Mouse (Mus musculus) heart, postnatal 0 days (tissue): ENCODE data around the gene Acp5. TPM values are rescaled to one million over a fixed set of nuclear protein-coding genes. Genes with fewer than 3 reads are reported as not detected.

Experiments used
- ATAC-seq: fragments of 200-750 bp; cut with Nextera tagmentation; 2 replicates; pipeline ENCODE4 v1.8.0; 2017; ENCODE audit warnings: low read depth, moderate number of reproducible peaks, moderate library complexity; ENCODE audit not compliant: insufficient read depth
- DNase-seq: peaks from one replicate; pipeline ENCODE4 v3.0.0-alpha.2; 2016; ENCODE audit warnings: low spot score
- H3K27ac ChIP-seq: fragments of 300-500 bp; sonication (generic); 2 replicates; pipeline ENCODE4 v1.5.1; 2014; ENCODE audit warnings: low read depth, mild to moderate bottlenecking
- H3K27me3 ChIP-seq: fragments of 300-500 bp; sonication (generic); 2 replicates; pipeline ENCODE4 v1.6.1; 2014; ENCODE audit warnings: low read length, mixed read lengths; ENCODE audit not compliant: control insufficient read depth, insufficient read depth
- H3K36me3 ChIP-seq: fragments of 300-500 bp; sonication (generic); replicated peaks from 2 replicates; pipeline ENCODE4 v1.6.1; 2014; ENCODE audit warnings: low read length, mixed read lengths; ENCODE audit not compliant: control insufficient read depth, insufficient read depth
- H3K4me1 ChIP-seq: fragments of 300-500 bp; sonication (generic); 2 replicates; pipeline ENCODE4 v1.6.1; 2014; ENCODE audit warnings: antibody characterized with exemption; ENCODE audit not compliant: control insufficient read depth, insufficient read depth
- H3K4me2 ChIP-seq: fragments of 300-500 bp; sonication (generic); 2 replicates; pipeline ENCODE4 v1.6.1; 2014; ENCODE audit warnings: low read depth, mild to moderate bottlenecking, low read length, moderate library complexity
- H3K4me3 ChIP-seq: fragments of 300-500 bp; sonication (generic); 2 replicates; pipeline ENCODE4 v1.5.1; 2014; ENCODE audit warnings: low read depth, low read length
- H3K9ac ChIP-seq: fragments of 300-500 bp; sonication (generic); replicated peaks from 2 replicates; pipeline ENCODE4 v1.6.1; 2014; ENCODE audit warnings: low read depth, low read length, mixed read lengths
- H3K9me3 ChIP-seq: fragments of 300-500 bp; sonication (generic); replicated peaks from 2 replicates; pipeline ENCODE4 v1.6.1; 2016; ENCODE audit warnings: low read length; ENCODE audit not compliant: control insufficient read depth
- CTCF ChIP-seq: IDR thresholded peaks from 2 replicates; pipeline ENCODE4 v1.5.1; 2016; ENCODE audit warnings: antibody characterized with exemption, control low read depth, low read depth
- EP300 ChIP-seq: IDR thresholded peaks from 2 replicates; pipeline ENCODE4 v1.6.1; 2016; ENCODE audit warnings: antibody characterized with exemption, low read depth
- WGBS: fragments of 180-500 bp; shearing (Covaris S2); extraction: QIAGEN DNeasy Blood & Tissue Kit; methylation state at CpG from one replicate; pipeline ENCODE4 v1.1.7; 2014; 5-methylcytosine and 5-hydroxymethylcytosine counted together
- polyA plus RNA-seq: library from polyadenylated mRNA; unstranded; fragments of >200 nt; fragmentation: Nextera tagmentation; extraction: Ambion mirVana; gene quantifications from 2 replicates; pipeline ENCODE4 v1.2.1, GENCODE M21; 2015
- total RNA-seq: library from RNA; depleted of rRNA; stranded (reverse); fragments of >200 nt; gene quantifications from 2 replicates; pipeline ENCODE4 v1.2.3, GENCODE M21; 2014; ENCODE audit warnings: low replicate concordance

Acp5 gene
- total and polyA plus RNA-seq, 2 experiments from 2014 or later = 2.0 to 4.4 TPM

GRCm38 (mm10) chr9:22149426-22150248, 14.1 kb upstream of the Acp5 start:
- WGBS = 64% methylated on average over 20 of the region's 20 CpGs
- Histone ChIP-seq H3K27ac (no peak overlapping the region), H3K9ac (no peak overlapping the region), H3K27me3 (no peaks in the 10 kb centered on the region), H3K4me1 (no peaks in the 10 kb centered on the region), H3K4me3 (no peak overlapping the region), H3K36me3 (no peaks in the 10 kb centered on the region), H3K9me3 (no peaks in the 10 kb centered on the region; the same call in none of the 2 replicates), H3K4me2 (no peak overlapping the region)
- TF ChIP-seq CTCF = no peak
- no peak for TF ChIP-seq EP300
- no peak for ATAC-seq
- DNase-seq = no peak

DNA sequence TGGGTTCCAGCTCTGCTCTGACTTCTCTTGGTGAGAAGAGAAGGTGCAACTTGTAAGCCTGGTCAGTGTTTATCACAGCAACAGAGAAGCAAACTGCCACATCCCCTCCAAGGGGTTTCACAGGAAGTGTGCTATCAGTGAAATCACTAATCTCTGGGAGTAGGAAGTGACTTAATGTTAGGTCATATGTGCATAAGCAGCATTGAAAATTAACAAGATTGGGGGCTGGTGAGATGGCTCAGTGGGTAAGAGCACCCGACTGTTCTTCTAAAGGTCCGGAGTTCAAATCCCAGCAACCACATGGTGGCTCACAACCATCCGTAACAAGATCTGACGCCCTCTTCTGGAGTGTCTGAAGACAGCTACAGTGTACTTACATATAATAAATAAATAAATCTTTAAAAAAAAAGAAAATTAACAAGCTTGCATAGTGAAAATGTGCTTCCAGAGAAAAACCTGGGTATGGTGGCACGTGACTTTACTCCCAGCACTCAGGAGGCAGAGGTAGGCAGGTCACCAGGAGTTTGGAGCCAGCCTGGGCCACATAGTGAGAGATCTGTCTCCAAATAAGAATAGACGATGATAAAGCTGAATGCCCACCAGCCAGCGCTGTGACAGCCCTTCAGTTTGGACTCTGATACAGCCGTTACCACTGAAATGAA, 8.9 kb upstream of the Acp5 start:
- ATAC-seq (no peak), DNase-seq (no peak)
- Histone ChIP-seq H3K9me3 (no peaks in the 10 kb centered on the region; the same call in none of the 2 replicates), H3K9ac (no peak overlapping the region), H3K27me3 (no peaks in the 10 kb centered on the region), H3K4me1 (no peaks in the 10 kb centered on the region), H3K27ac (no peak overlapping the region), H3K4me2 (no peak overlapping the region), H3K4me3 (no peak overlapping the region), H3K36me3 (no peaks in the 10 kb centered on the region)
- TF ChIP-seq EP300 (no peak), CTCF (no peak)
- WGBS = 73% methylated on average over 7 of the region's 8 CpGs

DNA sequence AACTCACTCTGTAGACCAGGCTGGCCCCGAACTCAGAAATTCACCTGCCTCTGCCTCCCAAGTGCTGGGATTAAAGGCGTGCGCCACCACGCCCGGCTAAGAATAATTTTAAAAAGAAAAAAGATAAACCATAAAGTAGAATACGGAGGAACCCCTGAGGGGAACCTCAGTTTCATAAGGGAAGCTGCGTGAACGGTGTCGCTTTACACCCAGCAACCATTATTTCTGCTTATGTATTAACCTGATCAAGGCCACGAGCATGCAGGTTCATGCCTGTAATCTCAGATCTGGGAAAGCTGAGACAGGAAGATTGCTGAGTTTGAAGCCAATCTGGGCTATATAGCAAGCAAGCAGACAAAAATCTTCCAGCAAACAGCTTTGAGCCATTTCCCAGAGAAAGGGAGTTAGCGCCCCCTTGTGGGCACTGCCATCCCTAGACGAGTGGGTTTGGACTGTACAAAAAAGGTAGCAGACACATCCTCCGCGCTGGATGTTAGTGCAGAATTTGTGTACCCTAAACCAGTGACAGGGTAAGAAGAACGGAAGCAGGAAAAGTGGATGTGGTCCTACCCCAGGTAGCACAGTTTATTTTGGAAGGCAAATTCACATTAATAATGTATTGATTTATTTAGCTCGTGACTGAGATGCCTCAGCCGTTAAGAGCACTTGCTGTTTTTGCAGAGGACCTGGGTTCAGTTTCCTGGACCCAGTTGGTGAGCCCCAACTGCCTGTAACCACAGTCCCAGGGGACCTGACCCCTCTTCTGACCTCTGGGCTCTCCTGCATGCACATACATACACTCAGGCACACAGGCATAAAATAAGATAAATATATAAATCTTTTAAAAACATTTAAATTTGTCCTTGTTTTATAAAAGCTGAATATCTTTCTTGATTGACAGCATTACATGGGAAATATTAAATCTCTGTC, 7.9 kb upstream of the Acp5 start:
- ATAC-seq = peak; percentile 66
- H3K9me3 ChIP-seq = no peaks in the 10 kb centered on the region; the same call in 1 of the 2 replicates
- no peak overlapping the region for H3K4me3 ChIP-seq
- no peaks in the 10 kb centered on the region for H3K36me3 ChIP-seq
- no peak overlapping the region for H3K4me2 ChIP-seq
- no peaks in the 10 kb centered on the region for H3K4me1 ChIP-seq
- H3K27ac ChIP-seq = no peak overlapping the region
- H3K9ac ChIP-seq = no peak overlapping the region
- WGBS = 44% methylated on average over 17 of the region's 17 CpGs
- H3K27me3 ChIP-seq = no peaks in the 10 kb centered on the region
- TF ChIP-seq EP300 (no peak), CTCF (peak; percentile 95)
- peak; percentile 50 for DNase-seq

- TF ChIP-seq CTCF = no peak
- no peak for TF ChIP-seq EP300
- Histone ChIP-seq H3K27me3 (no peaks in the 10 kb centered on the region), H3K27ac (no peak overlapping the region), H3K4me3 (no peak overlapping the region), H3K4me2 (no peak overlapping the region), H3K4me1 (no peaks in the 10 kb centered on the region), H3K9ac (no peak overlapping the region), H3K9me3 (no peaks in the 10 kb centered on the region), H3K36me3 (no peaks in the 10 kb centered on the region)
- no peak for DNase-seq
- no peak for ATAC-seq
- 78% methylated on average over 5 of the region's 5 CpGs for WGBS
Observed at GRCm38 (mm10) chr9:22139746-22140145, 4.2 kb upstream of the Acp5 start.

DNA sequence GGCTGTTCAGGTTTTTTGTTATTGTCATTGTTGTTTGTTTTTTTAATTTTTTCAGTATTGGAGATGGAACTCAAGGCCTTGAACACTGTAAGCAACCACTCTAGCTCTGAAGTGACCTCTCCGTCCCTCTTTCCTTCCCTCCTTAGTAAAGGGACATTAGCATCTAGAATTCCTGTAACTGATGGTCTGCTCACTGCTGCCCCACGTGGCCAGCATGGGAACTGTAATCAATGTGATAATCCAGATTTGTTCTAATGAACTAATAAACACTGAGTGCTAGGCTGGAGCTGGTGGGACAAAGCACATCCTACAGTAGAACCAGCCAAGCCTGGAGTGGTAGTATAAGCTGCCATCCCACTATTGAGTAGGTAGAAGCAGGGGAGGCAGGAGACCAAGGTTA, 3.0 kb upstream of the Acp5 start:
- TF ChIP-seq EP300 = no peak
- TF ChIP-seq CTCF = peak; percentile 85
- Histone ChIP-seq H3K27me3 (no peaks in the 10 kb centered on the region), H3K4me3 (no peak overlapping the region), H3K4me1 (no peaks in the 10 kb centered on the region), H3K9ac (no peak overlapping the region), H3K9me3 (no peaks in the 10 kb centered on the region), H3K4me2 (no peak overlapping the region), H3K36me3 (no peaks in the 10 kb centered on the region), H3K27ac (no peak overlapping the region)
- DNase-seq = no peak
- WGBS = 27% methylated on average over 2 of the region's 2 CpGs
- ATAC-seq = no peak; the same call in 1 of the 2 replicates
